Mouse (Mus musculus) heart, postnatal 25 days (tissue): ENCODE data around the gene Ppfia2. TPM values are rescaled to one million over a fixed set of nuclear protein-coding genes. Genes with fewer than 3 reads are reported as not detected.

Experiments
- DNase-seq: peaks from one replicate; pipeline ENCODE4 v3.0.0; 2022; ENCODE audit warnings: low spot score
- intact Hi-C: fragments of 180-260 bp; cut with DNase I; formaldehyde crosslinking; loops from one replicate; pipeline ENCODE4 v1.15.1; 2025
- total RNA-seq, 2 experiments: library from RNA; stranded (reverse); gene quantifications; 2 replicates each; pipeline ENCODE4 v1.2.3; 2021

Gene Ppfia2
- total RNA-seq, 2 experiments from 2014 or later: 0.21 to 0.34 TPM

GRCm38 (mm10) chr10:106633898-106634297 lies 163.8 kb downstream of the Ppfia2 start:
- DNase-seq: no peak
- intact Hi-C loops: no loop called here

DNA sequence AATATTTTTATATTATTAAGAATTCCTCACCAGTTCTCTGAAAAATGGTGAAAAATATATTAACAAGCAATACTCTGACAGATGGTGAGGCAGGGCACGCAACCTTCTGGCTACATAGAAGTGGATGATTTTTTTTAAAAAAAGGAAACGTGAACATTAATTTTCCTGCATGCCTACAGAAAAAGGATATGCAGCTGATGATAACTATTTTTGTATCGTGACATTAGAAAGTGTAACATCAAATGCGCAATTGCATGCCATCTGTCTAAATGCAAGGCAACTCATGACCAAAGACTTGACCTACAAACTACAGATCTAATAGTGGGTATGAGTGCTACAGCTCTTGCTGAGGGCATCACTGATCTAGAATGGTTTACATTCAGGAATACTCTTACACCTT lies 182.1 kb downstream of the Ppfia2 start:
- intact Hi-C loops: no loop called here
- no peak for DNase-seq

DNA sequence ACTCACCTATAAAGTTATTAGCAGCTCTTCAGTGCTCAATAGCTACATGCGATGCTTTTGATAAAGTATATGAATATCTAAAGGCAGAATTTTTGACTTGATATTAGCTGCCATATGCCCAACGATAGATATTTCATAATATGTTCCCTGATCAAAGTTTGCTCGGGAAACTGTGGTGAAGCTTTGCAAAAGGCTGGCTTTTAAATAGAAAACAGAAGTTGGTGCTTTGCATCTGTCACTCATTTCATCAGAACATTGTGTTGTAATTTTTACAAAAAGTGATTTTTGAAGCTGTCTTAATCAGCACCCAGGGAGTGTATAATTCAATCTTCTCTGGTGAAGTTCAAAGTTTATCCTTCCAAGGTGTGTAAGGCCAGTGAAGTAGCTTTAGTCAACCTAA lies 195.1 kb downstream of the Ppfia2 start:
- intact Hi-C loops: no loop called here

GRCm38 (mm10) chr10:106670170-106670569 lies 200.0 kb downstream of the Ppfia2 start:
- intact Hi-C loops: no loop called here
- no peak for DNase-seq

More for the DNA sequence above, 195.1 kb downstream of the Ppfia2 start:
- DNase-seq: no peak

DNA sequence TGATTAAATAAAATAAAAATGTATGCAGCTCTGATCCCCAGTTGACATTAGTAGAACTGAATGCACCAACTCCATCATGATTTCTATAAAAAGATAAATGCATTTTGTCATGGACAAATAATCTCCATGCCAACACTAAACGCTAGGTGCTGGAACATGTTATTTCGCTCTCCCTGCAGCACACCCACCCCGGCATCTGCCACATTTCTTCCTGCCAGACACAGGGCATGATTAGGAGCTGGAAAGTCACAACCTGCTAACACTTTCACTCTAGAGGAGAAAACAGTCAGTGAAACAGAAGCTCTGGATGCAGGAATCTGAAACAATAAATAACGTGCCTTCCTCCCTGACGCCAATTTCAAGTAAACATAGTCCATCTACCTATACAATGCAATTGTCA lies 211.3 kb downstream of the Ppfia2 start:
- no peak for DNase-seq
- intact Hi-C loops: no loop called here

GRCm38 (mm10) chr10:106685519-106685918 lies 215.4 kb downstream of the Ppfia2 start:
- intact Hi-C loops: no loop called here
- no peak for DNase-seq

DNA sequence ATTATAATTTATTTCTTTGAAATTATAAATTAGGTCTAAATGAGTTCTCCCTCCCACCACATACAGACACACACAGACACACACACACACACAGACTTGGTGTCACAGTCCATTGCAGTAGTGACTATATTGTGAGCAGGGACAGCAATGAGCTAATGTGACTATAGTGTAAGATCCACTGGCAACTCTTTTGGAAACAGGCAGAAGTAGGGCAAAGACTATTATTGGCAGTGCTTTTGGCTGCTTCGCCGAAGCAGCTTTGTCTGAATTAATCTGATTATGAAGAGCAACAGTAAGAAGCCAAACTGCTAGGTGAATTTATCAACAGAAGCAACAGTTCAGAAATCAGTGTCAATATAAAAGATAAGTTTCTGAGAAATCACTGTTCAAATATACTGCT lies 249.8 kb downstream of the Ppfia2 start:
- no peak for DNase-seq
- intact Hi-C loops: no loop called here

DNA sequence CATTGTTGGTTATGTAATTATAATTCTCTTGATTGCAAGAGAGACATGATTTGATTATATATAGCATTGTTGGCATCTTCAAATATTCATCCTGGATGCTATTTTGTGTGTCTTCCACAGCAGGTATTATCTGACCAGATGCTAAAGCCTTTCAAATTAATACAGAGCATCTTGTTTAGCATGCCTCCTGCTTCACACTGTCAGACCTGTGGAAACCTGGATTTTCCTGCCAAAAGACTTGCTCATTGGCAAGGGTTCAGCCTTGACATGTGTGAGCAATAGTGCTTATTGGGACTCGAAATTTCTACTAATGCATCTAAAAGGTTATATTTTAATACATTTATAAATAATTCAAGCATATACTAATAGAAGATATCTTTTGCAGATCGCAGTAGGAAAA lies 262.1 kb downstream of the Ppfia2 start:
- intact Hi-C loops: no loop called here
- DNase-seq: no peak

DNA sequence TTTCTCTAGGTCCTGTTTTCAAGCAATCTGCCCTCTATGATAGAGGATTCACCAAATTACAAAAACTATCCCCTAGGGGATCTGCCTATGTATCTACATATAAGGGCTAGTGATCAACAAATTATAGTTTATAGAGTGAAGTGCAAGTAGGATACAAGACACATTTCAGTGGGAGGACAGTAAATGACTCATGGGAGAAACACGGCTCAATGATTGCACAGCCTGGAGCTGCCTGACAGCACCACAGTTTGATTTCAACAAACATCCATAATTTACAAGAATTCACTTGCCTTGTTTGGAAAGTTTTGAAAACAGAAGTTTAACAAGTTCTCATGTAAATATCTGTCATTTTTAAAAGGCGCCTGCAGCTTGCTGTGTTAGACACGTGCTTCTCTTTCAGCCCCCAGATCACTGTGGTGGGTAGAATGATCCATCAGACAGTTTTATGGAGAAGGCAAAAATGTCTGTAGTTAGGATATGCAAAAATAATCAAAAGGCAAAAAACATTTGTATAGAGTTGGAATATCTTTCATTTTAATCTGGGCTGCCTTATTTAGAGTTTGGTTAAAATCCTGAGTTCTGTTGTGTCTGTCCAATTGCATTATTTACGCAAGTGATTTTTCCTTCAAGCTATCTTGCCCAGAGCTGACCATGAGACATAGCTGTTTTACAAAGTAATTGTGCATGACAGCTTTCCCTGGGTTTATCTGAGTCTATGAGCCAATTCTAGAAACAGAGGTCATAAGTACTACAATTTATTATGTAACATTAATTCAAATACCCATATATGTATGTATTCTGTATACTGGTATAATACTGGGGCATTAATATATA lies 266.3 kb downstream of the Ppfia2 start:
- no peak for DNase-seq
- intact Hi-C loops: no loop called here

DNA sequence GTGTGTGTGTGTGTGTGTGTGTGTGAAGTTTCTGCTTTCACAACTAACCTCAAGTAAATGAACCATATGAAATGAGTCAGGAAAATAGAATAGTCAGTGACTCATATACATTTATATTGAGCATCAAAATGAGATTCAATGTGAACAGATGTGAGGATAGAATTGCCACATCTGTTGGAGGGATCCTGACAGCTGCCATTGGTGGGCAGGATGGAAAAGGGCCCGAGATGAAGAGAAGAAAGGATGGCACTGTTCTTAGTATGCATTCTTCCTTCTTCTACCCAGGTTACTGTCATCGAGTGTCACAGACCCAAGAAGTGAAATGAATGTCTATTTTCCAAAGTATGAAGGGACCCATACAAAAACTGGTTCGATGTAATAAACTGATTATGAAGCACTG lies 268.1 kb downstream of the Ppfia2 start:
- intact Hi-C loops: no loop called here
- no peak for DNase-seq

GRCm38 (mm10) chr10:106744966-106745365 lies 274.8 kb downstream of the Ppfia2 start:
- no peak for DNase-seq
- intact Hi-C loops: no loop called here

- DNase-seq: no peak
- intact Hi-C loops: no loop called here
Measured at GRCm38 (mm10) chr10:106761061-106761460, 290.9 kb downstream of the Ppfia2 start.

DNA sequence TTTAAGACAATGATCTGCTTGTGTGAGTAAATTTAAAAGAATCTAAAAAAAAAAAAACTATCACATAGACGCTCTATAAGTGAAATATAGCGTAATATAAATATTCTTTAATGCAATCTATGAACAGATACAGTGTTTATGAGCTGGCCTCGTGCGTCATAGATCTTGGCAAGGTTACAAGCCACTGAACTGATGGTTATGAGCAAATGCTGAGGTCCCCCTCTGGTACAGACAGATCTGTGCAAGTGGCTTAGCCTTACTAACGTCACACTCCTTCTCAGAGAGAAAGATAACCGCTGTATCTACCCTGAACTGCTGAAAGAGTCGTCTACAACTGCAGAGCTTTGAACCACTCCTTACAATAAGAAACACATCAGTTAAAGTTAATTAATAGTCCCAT lies 293.6 kb downstream of the Ppfia2 start:
- no peak for DNase-seq
- intact Hi-C loops: no loop called here

DNA sequence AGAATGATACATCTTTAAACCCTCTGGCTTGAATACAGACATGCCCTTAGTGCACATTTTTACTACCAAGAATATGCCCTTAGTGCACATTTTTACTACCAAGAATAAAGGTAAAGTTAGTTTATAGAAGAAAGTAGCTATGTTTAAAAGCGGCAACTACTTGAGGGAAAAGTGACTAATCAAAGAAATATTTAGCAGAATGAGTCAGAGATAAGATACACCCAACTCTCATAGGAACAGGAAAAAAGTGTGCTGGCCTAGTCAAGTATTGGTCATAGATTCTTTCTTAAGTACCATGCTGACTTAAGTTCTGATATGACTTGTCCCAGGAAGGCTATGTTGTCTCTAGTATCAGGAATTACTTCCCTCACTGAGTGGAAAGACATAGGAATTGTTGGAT lies 305.4 kb downstream of the Ppfia2 start:
- no peak for DNase-seq
- intact Hi-C loops: no loop called here

GRCm38 (mm10) chr10:106815447-106815846 lies 345.3 kb downstream of the Ppfia2 start:
- intact Hi-C loops: no loop called here
- no peak for DNase-seq

DNA sequence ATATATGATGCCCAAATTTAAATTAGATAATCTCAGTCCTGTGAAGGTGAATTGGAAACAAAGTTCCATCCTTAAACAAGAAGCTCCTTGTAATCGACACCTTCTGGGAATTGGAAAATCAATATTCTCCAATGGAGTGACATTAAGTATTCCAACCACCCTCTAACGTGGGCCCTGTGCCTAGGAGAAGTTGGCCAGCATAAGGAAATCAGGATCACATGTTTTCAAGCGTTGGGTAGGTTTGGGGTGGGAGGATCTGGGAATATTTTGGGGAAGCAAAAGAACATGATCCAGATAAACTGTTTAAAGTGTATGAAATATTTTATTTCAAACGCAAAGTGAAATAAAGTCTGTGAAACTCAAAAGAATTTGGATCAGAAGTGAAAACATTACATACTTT lies 348.2 kb downstream of the Ppfia2 start:
- intact Hi-C loops: no loop called here
- DNase-seq: no peak

- intact Hi-C loops: no loop called here
- DNase-seq: no peak
Measured at GRCm38 (mm10) chr10:106824215-106824614, 354.1 kb downstream of the Ppfia2 start.

GRCm38 (mm10) chr10:106838476-106838875 lies 368.3 kb downstream of the Ppfia2 start:
- no peak for DNase-seq
- intact Hi-C loops: no loop called here

DNA sequence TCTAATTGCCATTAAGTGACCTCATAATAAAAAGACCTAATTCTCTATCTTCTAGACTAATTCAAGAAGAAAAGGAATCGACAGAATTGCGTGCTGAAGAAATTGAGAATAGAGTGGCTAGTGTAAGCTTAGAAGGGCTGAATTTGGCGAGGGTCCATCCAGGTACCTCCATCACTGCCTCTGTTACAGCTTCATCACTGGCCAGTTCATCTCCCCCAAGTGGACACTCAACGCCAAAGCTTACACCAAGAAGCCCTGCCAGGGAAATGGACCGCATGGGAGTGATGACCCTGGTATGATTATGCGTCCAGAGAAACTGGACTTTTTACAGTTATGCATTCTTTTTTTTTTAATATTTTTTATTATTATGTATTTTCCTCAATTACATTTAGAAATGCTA lies 388.0 kb downstream of the Ppfia2 start:
- intact Hi-C loops: no loop called here
- no peak for DNase-seq

- DNase-seq: no peak
- intact Hi-C loops: no loop called here
Measured at GRCm38 (mm10) chr10:106870233-106870632, 400.1 kb downstream of the Ppfia2 start.

- no peak for DNase-seq
- intact Hi-C loops: no loop called here
Measured at GRCm38 (mm10) chr10:106871847-106872246, 401.7 kb downstream of the Ppfia2 start.

- DNase-seq: no peak
- intact Hi-C loops: no loop called here
Measured at GRCm38 (mm10) chr10:106872714-106873113, 402.6 kb downstream of the Ppfia2 start.
